Mouse (Mus musculus) small intestine, adult 2 months (tissue): Measurements from ENCODE around the gene Igf2r. TPM values are rescaled to one million over a fixed set of nuclear protein-coding genes. Genes with fewer than 3 reads are reported as not detected.

Experiments used
- H3K27ac ChIP-seq: fragments of 200-500 bp; 2 replicates; pipeline ENCODE4 v1.5.1; 2012; ENCODE audit warnings: low read depth, low read length, control low read depth, inconsistent platforms; ENCODE audit not compliant: insufficient read depth
- H3K27me3 ChIP-seq: fragments of 200-500 bp; 2 replicates; pipeline ENCODE4 v1.6.1; 2012; ENCODE audit warnings: mild to moderate bottlenecking, moderate library complexity, low read length, inconsistent platforms; ENCODE audit not compliant: control insufficient read depth, insufficient read depth
- H3K36me3 ChIP-seq: fragments of 200-500 bp; 2 replicates; pipeline ENCODE4 v1.6.1; 2012; ENCODE audit warnings: mild to moderate bottlenecking, low read length, control low read depth, inconsistent platforms; ENCODE audit not compliant: control insufficient read depth, insufficient read depth
- H3K4me1 ChIP-seq: fragments of 200-500 bp; 2 replicates; pipeline ENCODE4 v1.6.1; 2012; ENCODE audit warnings: low read length, inconsistent platforms, mixed read lengths; ENCODE audit not compliant: control insufficient read depth, insufficient read depth, insufficient read length
- H3K4me3 ChIP-seq: fragments of 200-500 bp; 2 replicates; pipeline ENCODE4 v1.5.1; 2012; ENCODE audit warnings: low read depth, mild to moderate bottlenecking, control low read depth, inconsistent platforms, low read length, moderate library complexity
- CTCF ChIP-seq: fragments of 200-500 bp; IDR thresholded peaks from 2 replicates; pipeline ENCODE4 v1.5.1; 2012; ENCODE audit warnings: low read depth, mild to moderate bottlenecking, control low read depth, inconsistent platforms, low read length, moderate library complexity, mixed read lengths; ENCODE audit not compliant: insufficient replicate concordance, insufficient read length; ENCODE audit errors: extremely low read depth
- POLR2A ChIP-seq: fragments of 200-500 bp; IDR thresholded peaks from 2 replicates; pipeline ENCODE4 v1.6.1; 2012; ENCODE audit warnings: low read depth, mild to moderate bottlenecking, control low read depth, inconsistent platforms, low read length, moderate library complexity
- WGBS: fragments of 180-500 bp; shearing (Covaris S2); methylation state at CpG from one replicate; pipeline ENCODE4 v1.1.7; 2018; 5-methylcytosine and 5-hydroxymethylcytosine counted together
- polyA plus RNA-seq: library from polyadenylated mRNA; depleted of rRNA; stranded (reverse); fragments of >200 nt; gene quantifications from 2 replicates; pipeline ENCODE4 v1.2.3, GENCODE M21; 2012

The Igf2r gene
- polyA plus RNA-seq, 1 experiment, result 19.7 TPM

DNA sequence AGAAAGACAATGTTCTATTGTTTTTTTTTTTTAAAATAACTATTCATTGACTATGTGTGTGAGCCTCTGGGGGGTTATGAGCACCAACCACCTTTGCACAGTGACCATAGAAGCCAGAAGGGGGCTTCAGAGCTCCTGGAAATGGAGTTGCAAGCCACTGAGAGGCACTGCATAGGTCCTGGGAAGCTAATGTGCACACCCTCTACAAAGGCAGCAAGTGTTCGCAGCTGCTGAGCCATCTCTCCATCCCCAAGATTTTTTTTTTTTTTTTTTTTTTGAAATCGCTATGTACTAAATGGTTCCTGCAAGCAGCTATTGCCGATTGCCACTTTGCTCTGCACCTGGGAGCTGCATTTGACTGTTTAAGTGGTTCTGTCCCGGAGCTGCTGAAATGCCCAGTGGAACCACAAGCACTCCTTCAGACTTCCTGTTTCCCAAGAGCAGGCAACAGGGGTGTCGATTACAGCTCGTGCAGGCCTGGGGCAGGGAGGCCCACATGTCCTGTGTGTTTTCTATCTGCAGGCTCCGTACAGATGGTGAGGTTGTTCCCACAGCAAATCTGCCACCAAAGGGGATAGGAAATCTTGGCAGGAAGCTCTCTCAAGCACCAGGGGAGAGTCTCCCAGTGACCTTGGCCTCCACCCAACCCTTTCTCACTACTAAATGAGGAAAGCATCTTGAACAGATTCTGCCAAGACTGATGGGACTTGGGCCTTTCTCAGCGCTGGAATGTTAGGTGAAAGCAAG is 24.4 kb upstream of the Igf2r start:
- H3K4me1 ChIP-seq, result peaks cover 21% of the 10 kb centered on the region; the same call in 1 of the 2 replicates
- H3K27ac ChIP-seq, result no peak overlapping the region
- WGBS, result 47% methylated on average over 8 of the region's 8 CpGs

DNA sequence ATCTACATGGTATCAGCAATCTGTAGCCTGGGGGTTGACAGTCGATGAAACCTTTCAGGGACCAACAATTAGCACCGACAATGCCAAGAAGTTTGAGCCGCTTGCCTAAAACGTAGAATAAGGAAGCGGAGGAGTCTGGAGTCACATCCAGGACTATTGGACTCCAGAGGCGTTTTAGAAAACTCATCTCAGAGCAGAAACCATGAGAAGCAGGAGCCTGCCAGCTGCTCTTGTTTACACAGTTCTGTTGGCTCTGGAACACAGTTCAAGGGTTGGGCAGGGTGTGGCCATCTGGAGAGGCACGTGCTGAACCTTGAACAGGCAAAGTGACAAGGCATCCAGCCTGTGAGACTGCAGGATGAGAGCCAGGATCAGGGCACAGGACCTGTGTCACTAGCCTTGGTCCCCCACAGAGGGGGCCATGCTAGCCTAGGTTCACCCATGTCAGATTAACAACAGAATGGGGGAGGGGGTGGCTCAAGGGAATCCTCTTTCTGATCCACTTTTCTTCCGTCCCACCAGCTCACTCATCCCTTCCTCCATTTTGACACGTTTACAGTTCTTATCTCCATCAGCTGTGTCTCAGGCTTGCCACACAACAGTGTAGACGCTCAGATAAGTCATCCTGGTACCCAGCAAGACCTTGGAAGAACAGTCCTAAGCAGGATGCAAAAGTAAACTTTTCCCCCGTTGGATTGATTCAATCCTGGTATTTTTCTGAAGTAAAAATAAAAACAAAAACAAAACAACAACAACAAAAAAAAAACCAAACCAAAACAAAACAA is 23.1 kb upstream of the Igf2r start:
- Histone ChIP-seq H3K36me3 (no peaks in the 10 kb centered on the region), H3K27ac (peak overlapping the region; percentile 55), H3K4me1 (peaks cover 18% of the 10 kb centered on the region; the same call in 1 of the 2 replicates)

More for the DNA sequence above, 24.4 kb upstream of the Igf2r start:
- H3K27me3 ChIP-seq, result no peaks in the 10 kb centered on the region
- H3K4me3 ChIP-seq, result no peak overlapping the region
- TF ChIP-seq CTCF (no peak), POLR2A (no peak)
- no peaks in the 10 kb centered on the region for H3K36me3 ChIP-seq

DNA sequence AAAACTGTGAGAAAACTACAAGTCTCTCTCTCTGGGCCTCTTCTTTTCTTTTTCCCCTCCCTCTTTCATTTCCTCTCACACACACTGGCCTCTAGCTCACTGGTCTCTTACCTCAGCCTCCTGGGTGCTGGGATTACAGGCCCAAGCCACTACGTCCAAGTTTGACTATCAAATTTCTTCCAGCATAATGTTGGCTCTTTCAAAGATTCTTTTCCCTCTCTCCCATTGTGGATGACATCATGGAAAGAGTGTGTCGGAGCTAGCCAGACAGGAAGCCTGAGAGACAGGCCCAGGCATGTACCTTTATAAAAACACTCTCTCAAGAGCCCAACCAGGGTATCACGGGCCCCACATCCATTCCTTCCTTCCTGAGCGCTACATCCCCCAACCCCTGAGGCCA is 22.0 kb upstream of the Igf2r start:
- 73% methylated on average over 4 of the region's 4 CpGs for WGBS
- Histone ChIP-seq H3K27ac (peak overlapping the region; percentile 31; the same call in 1 of the 2 replicates), H3K4me3 (no peak overlapping the region), H3K4me1 (peaks cover 18% of the 10 kb centered on the region; the same call in 1 of the 2 replicates), H3K36me3 (no peaks in the 10 kb centered on the region), H3K27me3 (no peaks in the 10 kb centered on the region)
- TF ChIP-seq CTCF (no peak), POLR2A (no peak)

More for the DNA sequence above, 23.1 kb upstream of the Igf2r start:
- no peaks in the 10 kb centered on the region for H3K27me3 ChIP-seq
- WGBS, result 18% methylated on average over 11 of the region's 11 CpGs
- TF ChIP-seq POLR2A (no peak), CTCF (no peak)
- no peak overlapping the region for H3K4me3 ChIP-seq

DNA sequence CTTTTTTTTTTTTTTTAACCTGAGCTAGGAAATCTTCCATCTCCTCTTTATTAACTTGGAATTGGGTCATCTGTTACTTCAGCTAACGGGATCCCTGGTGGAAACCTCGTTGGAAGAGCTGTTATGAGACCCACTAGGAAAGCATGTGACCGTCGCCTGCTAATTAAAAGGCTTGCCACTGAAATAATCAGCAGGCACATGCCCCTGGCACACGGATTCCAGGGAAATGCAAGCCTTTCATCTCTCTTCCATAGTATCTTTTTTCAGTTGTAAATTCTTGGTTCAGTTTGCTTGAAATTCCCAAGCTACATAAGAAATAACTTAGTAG is 21.6 kb upstream of the Igf2r start:
- Histone ChIP-seq H3K27ac (peak overlapping the region; percentile 29; the same call in 1 of the 2 replicates), H3K36me3 (no peaks in the 10 kb centered on the region), H3K27me3 (no peaks in the 10 kb centered on the region), H3K4me3 (no peak overlapping the region), H3K4me1 (peaks cover 18% of the 10 kb centered on the region; the same call in 1 of the 2 replicates)
- TF ChIP-seq POLR2A (no peak), CTCF (no peak)
- WGBS, result 60% methylated on average over 5 of the region's 5 CpGs

DNA sequence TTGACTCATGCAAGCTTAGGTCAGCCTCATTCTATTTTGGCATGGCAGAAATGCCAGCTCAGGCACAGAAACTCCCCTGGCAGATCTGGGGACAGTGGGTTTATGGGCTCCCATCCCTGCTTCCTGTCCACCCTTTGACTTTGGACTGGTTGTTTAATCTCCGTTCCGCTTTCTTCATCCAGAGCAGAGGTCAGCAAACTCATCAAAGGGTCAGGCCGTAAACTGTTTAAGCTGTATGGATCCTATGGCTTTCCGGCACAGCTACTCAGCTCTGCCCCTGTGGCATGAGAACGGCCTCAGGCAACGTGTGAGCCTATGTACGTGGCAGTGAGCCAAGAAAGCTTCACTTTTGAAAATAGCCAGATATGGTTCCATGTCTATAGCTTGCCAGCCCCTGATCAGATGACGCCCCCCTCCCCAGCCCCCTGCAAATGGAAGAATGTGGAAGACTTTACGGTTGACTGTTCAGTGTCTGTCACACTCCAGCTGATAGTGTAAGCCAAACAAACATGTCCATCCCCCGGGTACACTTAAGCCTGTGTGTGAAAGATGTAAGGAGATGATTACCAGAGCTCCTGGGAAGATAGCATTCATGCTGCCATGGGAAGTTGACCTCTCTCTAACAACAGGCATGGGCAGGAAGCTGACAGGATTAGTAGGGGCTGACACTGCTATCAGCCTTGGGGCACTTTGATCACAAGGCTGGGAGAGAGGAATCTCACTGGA is 21.1 kb upstream of the Igf2r start:
- WGBS, result 21% methylated on average over 10 of the region's 10 CpGs
- no peaks in the 10 kb centered on the region for H3K27me3 ChIP-seq
- H3K36me3 ChIP-seq, result no peaks in the 10 kb centered on the region
- peaks cover 18% of the 10 kb centered on the region; the same call in 1 of the 2 replicates for H3K4me1 ChIP-seq
- H3K4me3 ChIP-seq, result no peak overlapping the region
- peak overlapping the region; percentile 29; the same call in 1 of the 2 replicates for H3K27ac ChIP-seq
- no peak for TF ChIP-seq POLR2A
- no peak for TF ChIP-seq CTCF

DNA sequence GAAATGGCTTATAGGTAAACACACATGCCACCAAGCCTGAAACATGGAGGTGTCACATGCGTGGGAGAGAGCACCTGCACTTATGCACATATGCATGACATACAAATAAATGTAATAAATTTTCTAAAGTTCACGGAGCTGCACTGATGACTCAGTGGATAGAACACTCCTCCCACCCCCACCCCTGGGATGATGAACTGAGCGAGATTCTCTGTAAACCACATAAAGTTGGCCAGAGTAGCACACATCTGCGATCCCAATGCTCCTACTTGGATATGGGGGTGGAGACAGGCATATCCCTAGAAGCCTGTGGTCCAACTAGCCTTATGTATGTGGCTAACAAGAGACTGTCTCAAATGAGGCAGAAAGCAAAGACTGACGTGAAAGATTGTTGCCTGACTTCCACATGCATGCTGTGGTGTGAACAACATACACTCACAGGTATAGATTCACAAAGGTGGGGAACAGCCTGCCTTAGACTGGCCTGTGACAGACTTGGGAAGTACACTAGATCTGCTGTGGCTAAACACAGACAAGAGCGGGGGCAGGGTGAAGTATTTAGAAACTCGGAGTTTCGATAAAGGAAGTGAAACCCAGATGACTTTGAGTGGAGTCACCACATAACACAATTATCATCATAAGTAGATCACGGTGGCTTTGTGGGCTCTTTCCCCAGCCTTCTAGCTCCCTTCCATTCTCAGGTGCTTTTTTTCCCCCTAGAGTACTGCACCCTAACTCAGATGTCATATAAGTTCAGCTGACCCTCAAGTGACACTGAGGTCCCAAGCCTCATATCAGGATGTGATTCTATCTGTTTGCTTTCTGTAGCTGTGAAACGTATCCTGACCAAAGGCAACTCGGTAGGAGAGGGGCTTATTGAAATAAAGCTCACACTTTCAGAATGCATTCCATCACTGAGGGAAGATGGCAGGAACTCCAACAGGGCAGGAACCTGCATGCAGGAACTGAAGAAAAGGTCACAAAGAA is 13.7 kb upstream of the Igf2r start:
- Histone ChIP-seq H3K4me1 (peaks cover 24% of the 10 kb centered on the region), H3K27me3 (no peaks in the 10 kb centered on the region), H3K4me3 (no peak overlapping the region), H3K36me3 (no peaks in the 10 kb centered on the region), H3K27ac (peak overlapping the region; percentile 70)
- WGBS, result 49% methylated on average over 11 of the region's 11 CpGs
- TF ChIP-seq CTCF (no peak), POLR2A (no peak)

DNA sequence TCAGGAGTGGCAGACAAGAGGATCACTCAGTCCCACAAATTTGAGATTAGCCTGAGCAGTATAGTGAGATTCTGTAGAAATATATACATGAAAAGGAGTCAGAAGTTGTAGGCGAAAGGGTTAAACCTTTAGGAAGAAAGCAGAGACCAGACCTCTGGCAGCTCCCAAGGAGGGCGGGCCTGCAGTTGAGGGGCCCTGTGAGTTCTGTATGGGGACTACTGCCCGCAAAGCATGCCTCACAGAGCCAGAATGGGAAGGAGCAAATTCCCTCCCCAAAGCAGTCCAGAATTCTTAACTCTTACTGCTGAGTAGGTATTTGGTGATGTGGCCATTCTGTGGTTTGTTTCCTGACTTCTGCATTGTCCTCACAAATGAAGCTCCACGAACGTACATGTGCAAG is 11.6 kb upstream of the Igf2r start:
- 76% methylated on average over 5 of the region's 5 CpGs for WGBS
- TF ChIP-seq POLR2A (no peak), CTCF (no peak)
- Histone ChIP-seq H3K27me3 (no peaks in the 10 kb centered on the region), H3K27ac (no peak overlapping the region), H3K4me3 (no peak overlapping the region), H3K36me3 (no peaks in the 10 kb centered on the region), H3K4me1 (peaks cover 24% of the 10 kb centered on the region)
